Mouse (Mus musculus): ENCODE results near the gene AI467606. TPM values are rescaled to one million over a fixed set of nuclear protein-coding genes. Genes with fewer than 3 reads are reported as not detected.

Gene AI467606
- polyA plus RNA-seq, 1 experiment from 2014 or later, result 1.3 TPM

GRCm38 (mm10) chr7:127129638-127130037, 38.5 kb downstream of the AI467606 start:
- no peaks in the 10 kb centered on the region for H3K36me3 ChIP-seq
- H3K27ac ChIP-seq (ENCODE audit: poor library complexity, severe bottlenecking), result no peak overlapping the region
- no peak overlapping the region for H3K4me3 ChIP-seq
- H3K9ac ChIP-seq, result no peak overlapping the region; the same call in 1 of the 2 replicates
- H3K4me2 ChIP-seq, result no peak overlapping the region
- WGBS, result 21% methylated on average over 4 of the region's 4 CpGs
- peaks cover 2% of the 10 kb centered on the region; the same call in 1 of the 2 replicates for H3K9me3 ChIP-seq (replicated peaks)
- 0 out of 2 replicates have a peak, but pooled peaks cover 3% of the 10 kb centered on the region for H3K27me3 ChIP-seq (replicated peaks)
- no peaks in the 10 kb centered on the region for H3K4me1 ChIP-seq (replicated peaks)
- peak; percentile 53; the same call in 1 of the 2 replicates for ATAC-seq (ENCODE audit: insufficient number of reproducible peaks, low FRiP score)

- WGBS, result 64% methylated on average over 5 of the region's 5 CpGs
- H3K27ac ChIP-seq (ENCODE audit: poor library complexity, severe bottlenecking), result no peak overlapping the region
- H3K27me3 ChIP-seq (replicated peaks), result 0 out of 2 replicates have a peak, but pooled peaks cover 5% of the 10 kb centered on the region
- ATAC-seq (ENCODE audit: insufficient number of reproducible peaks, low FRiP score), result no peak
- no peaks in the 10 kb centered on the region for H3K4me1 ChIP-seq (replicated peaks)
- no peak overlapping the region for H3K4me2 ChIP-seq
- H3K4me3 ChIP-seq, result no peak overlapping the region
- H3K9me3 ChIP-seq (replicated peaks), result no peaks in the 10 kb centered on the region
- H3K36me3 ChIP-seq, result no peaks in the 10 kb centered on the region
- no peak overlapping the region for H3K9ac ChIP-seq
These were observed 42.0 kb downstream of the AI467606 start for GRCm38 (mm10) chr7:127133125-127133524.

- H3K4me3 ChIP-seq, result no peak overlapping the region
- 0 out of 2 replicates have a peak, but pooled peaks cover 5% of the 10 kb centered on the region for H3K27me3 ChIP-seq (replicated peaks)
- no peak overlapping the region for H3K9ac ChIP-seq
- no peak overlapping the region for H3K27ac ChIP-seq (ENCODE audit: poor library complexity, severe bottlenecking)
- ATAC-seq (ENCODE audit: insufficient number of reproducible peaks, low FRiP score), result no peak
- no peaks in the 10 kb centered on the region for H3K9me3 ChIP-seq (replicated peaks)
- H3K36me3 ChIP-seq, result no peaks in the 10 kb centered on the region
- H3K4me1 ChIP-seq (replicated peaks), result no peaks in the 10 kb centered on the region
- H3K4me2 ChIP-seq, result no peak overlapping the region
- 78% methylated on average over 11 of the region's 11 CpGs for WGBS
These were observed 43.8 kb downstream of the AI467606 start for GRCm38 (mm10) chr7:127134821-127135447.

GRCm38 (mm10) chr7:127136181-127137071, 45.3 kb downstream of the AI467606 start:
- H3K4me1 ChIP-seq (replicated peaks), result no peaks in the 10 kb centered on the region
- H3K27ac ChIP-seq (ENCODE audit: poor library complexity, severe bottlenecking), result no peak overlapping the region
- H3K9me3 ChIP-seq (replicated peaks), result no peaks in the 10 kb centered on the region
- H3K4me2 ChIP-seq, result no peak overlapping the region
- 0 out of 2 replicates have a peak, but pooled peaks cover 5% of the 10 kb centered on the region for H3K27me3 ChIP-seq (replicated peaks)
- no peak overlapping the region for H3K4me3 ChIP-seq
- no peaks in the 10 kb centered on the region for H3K36me3 ChIP-seq
- ATAC-seq (ENCODE audit: insufficient number of reproducible peaks, low FRiP score), result no peak
- no peak overlapping the region for H3K9ac ChIP-seq
- WGBS, result 74% methylated on average over 22 of the region's 22 CpGs

GRCm38 (mm10) chr7:127137262-127138017, 46.3 kb downstream of the AI467606 start, which contains the start of gene Spn:
Gene Spn, minus strand, starts transcription at chr7:127137823.
- ATAC-seq (ENCODE audit: insufficient number of reproducible peaks, low FRiP score), result no peak
- Histone ChIP-seq H3K4me1 (replicated peaks) (no peaks in the 10 kb centered on the region), H3K9ac (no peak within 1 kb of the TSS), H3K27me3 (replicated peaks) (0 out of 2 replicates have a peak, but pooled peaks cover 5% of the 10 kb centered on the region), H3K27ac (ENCODE audit: poor library complexity, severe bottlenecking) (no peak within 1 kb of the TSS), H3K4me2 (no peak within 1 kb of the TSS), H3K9me3 (replicated peaks) (no peaks in the 10 kb centered on the region), H3K36me3 (no peaks in the 10 kb centered on the region), H3K4me3 (no peak within 1 kb of the TSS)
- WGBS, result 61% methylated on average over 9 of the region's 9 CpGs

GRCm38 (mm10) chr7:127139100-127139499, 47.9 kb downstream of the AI467606 start:
- Histone ChIP-seq H3K27ac (ENCODE audit: poor library complexity, severe bottlenecking) (no peak overlapping the region), H3K4me2 (no peak overlapping the region), H3K9ac (no peak overlapping the region), H3K36me3 (no peaks in the 10 kb centered on the region), H3K9me3 (replicated peaks) (no peaks in the 10 kb centered on the region), H3K4me1 (replicated peaks) (no peaks in the 10 kb centered on the region), H3K4me3 (no peak overlapping the region), H3K27me3 (replicated peaks) (0 out of 2 replicates have a peak, but pooled peaks cover 5% of the 10 kb centered on the region)
- WGBS, result 85% methylated on average over 7 of the region's 7 CpGs
- ATAC-seq (ENCODE audit: insufficient number of reproducible peaks, low FRiP score), result no peak

GRCm38 (mm10) chr7:127139562-127139961, 48.4 kb downstream of the AI467606 start:
- Histone ChIP-seq H3K9me3 (replicated peaks) (no peaks in the 10 kb centered on the region), H3K4me3 (no peak overlapping the region), H3K4me1 (replicated peaks) (no peaks in the 10 kb centered on the region), H3K9ac (no peak overlapping the region), H3K27ac (ENCODE audit: poor library complexity, severe bottlenecking) (no peak overlapping the region), H3K36me3 (no peaks in the 10 kb centered on the region), H3K4me2 (no peak overlapping the region), H3K27me3 (replicated peaks) (0 out of 2 replicates have a peak, but pooled peaks cover 2% of the 10 kb centered on the region)
- 55% methylated on average over 5 of the region's 5 CpGs for WGBS
- ATAC-seq (ENCODE audit: insufficient number of reproducible peaks, low FRiP score), result no peak

GRCm38 (mm10) chr7:127140623-127141404, 49.7 kb downstream of the AI467606 start:
- no peaks in the 10 kb centered on the region for H3K9me3 ChIP-seq (replicated peaks)
- H3K36me3 ChIP-seq, result no peaks in the 10 kb centered on the region
- 65% methylated on average over 7 of the region's 7 CpGs for WGBS
- H3K4me2 ChIP-seq, result no peak overlapping the region
- no peak overlapping the region for H3K4me3 ChIP-seq
- no peak overlapping the region for H3K9ac ChIP-seq
- no peak for ATAC-seq (ENCODE audit: insufficient number of reproducible peaks, low FRiP score)
- no peaks in the 10 kb centered on the region for H3K4me1 ChIP-seq (replicated peaks)
- H3K27ac ChIP-seq (ENCODE audit: poor library complexity, severe bottlenecking), result no peak overlapping the region
- no peaks in the 10 kb centered on the region for H3K27me3 ChIP-seq (replicated peaks)

GRCm38 (mm10) chr7:127142214-127142613, 51.1 kb downstream of the AI467606 start:
- no peak overlapping the region for H3K27ac ChIP-seq (ENCODE audit: poor library complexity, severe bottlenecking)
- 54% methylated on average over 2 of the region's 2 CpGs for WGBS
- no peak for ATAC-seq (ENCODE audit: insufficient number of reproducible peaks, low FRiP score)

GRCm38 (mm10) chr7:127142666-127143065, 51.5 kb downstream of the AI467606 start:
- no peak overlapping the region for H3K9ac ChIP-seq
- H3K27me3 ChIP-seq (replicated peaks), result no peaks in the 10 kb centered on the region
- 80% methylated on average over 4 of the region's 4 CpGs for WGBS
- H3K4me2 ChIP-seq, result no peak overlapping the region
- H3K4me3 ChIP-seq, result no peak overlapping the region
- no peak for ATAC-seq (ENCODE audit: insufficient number of reproducible peaks, low FRiP score)
- no peaks in the 10 kb centered on the region for H3K36me3 ChIP-seq
- 0 out of 2 replicates have a peak, but pooled peaks cover under 1% of the 10 kb centered on the region for H3K4me1 ChIP-seq (replicated peaks)
- no peak overlapping the region for H3K27ac ChIP-seq (ENCODE audit: poor library complexity, severe bottlenecking)
- no peaks in the 10 kb centered on the region for H3K9me3 ChIP-seq (replicated peaks)

More at GRCm38 (mm10) chr7:127142214-127142613, 51.1 kb downstream of the AI467606 start:
- H3K4me3 ChIP-seq, result no peak overlapping the region
- H3K36me3 ChIP-seq, result no peaks in the 10 kb centered on the region
- no peaks in the 10 kb centered on the region for H3K9me3 ChIP-seq (replicated peaks)
- H3K4me1 ChIP-seq (replicated peaks), result no peaks in the 10 kb centered on the region
- no peak overlapping the region for H3K4me2 ChIP-seq
- H3K27me3 ChIP-seq (replicated peaks), result no peaks in the 10 kb centered on the region
- no peak overlapping the region for H3K9ac ChIP-seq
